Mouse (Mus musculus) intestine, postnatal 0 days (tissue): ENCODE measurements at regions not wholly inside any gene's neighbourhood (a gene's known extent, or its start where the extent isn't known, plus 50 kb on each side); places are given as distances from the start of the nearest gene placed in this dataset.

Experiments
- ATAC-seq: fragments of 200-750 bp; cut with Nextera tagmentation; 2 replicates; pipeline ENCODE4 v1.8.0; 2017; ENCODE audit warnings: mild to moderate bottlenecking, moderate TSS enrichment, moderate library complexity
- H3K27ac ChIP-seq: fragments of 300-500 bp; sonication (generic); 2 replicates; pipeline ENCODE4 v1.5.1; 2014; ENCODE audit warnings: mild to moderate bottlenecking, low read depth, low read length, moderate library complexity
- H3K27me3 ChIP-seq: fragments of 300-500 bp; sonication (generic); replicated peaks from 2 replicates; pipeline ENCODE4 v1.6.1; 2014; ENCODE audit warnings: low read length, mixed read lengths; ENCODE audit not compliant: control insufficient read depth, insufficient read depth
- H3K36me3 ChIP-seq: fragments of 300-500 bp; sonication (generic); 2 replicates; pipeline ENCODE4 v1.6.1; 2014; ENCODE audit warnings: mild to moderate bottlenecking, moderate library complexity; ENCODE audit not compliant: control insufficient read depth, insufficient read depth
- H3K4me1 ChIP-seq: fragments of 300-500 bp; sonication (generic); replicated peaks from 2 replicates; pipeline ENCODE4 v1.6.1; 2014; ENCODE audit warnings: antibody characterized with exemption, low read length, mixed read lengths; ENCODE audit not compliant: control insufficient read depth, insufficient read depth
- H3K4me2 ChIP-seq: fragments of 300-500 bp; sonication (generic); replicated peaks from 2 replicates; pipeline ENCODE4 v1.6.1; 2014; ENCODE audit warnings: low read depth, mild to moderate bottlenecking, moderate library complexity
- H3K4me3 ChIP-seq: fragments of 300-500 bp; sonication (generic); 2 replicates; pipeline ENCODE4 v1.5.1; 2014; ENCODE audit warnings: low read depth, low read length
- H3K9ac ChIP-seq: fragments of 300-500 bp; sonication (generic); 2 replicates; pipeline ENCODE4 v1.6.1; 2014; ENCODE audit warnings: mild to moderate bottlenecking, low read depth, low read length
- H3K9me3 ChIP-seq: fragments of 300-500 bp; sonication (generic); 2 replicates; pipeline ENCODE4 v1.6.1; 2016; ENCODE audit warnings: mixed run types; ENCODE audit not compliant: control insufficient read depth
- CTCF ChIP-seq: sonication (generic); IDR thresholded peaks from 2 replicates; pipeline ENCODE4 v1.5.1; 2016; ENCODE audit warnings: low read depth, mild to moderate bottlenecking, control low read depth, antibody characterized with exemption, moderate library complexity
- WGBS: fragments of 180-500 bp; shearing (Covaris S2); extraction: QIAGEN DNeasy Blood & Tissue Kit; methylation state at CpG from one replicate; pipeline ENCODE4 v1.1.7; 2014; 5-methylcytosine and 5-hydroxymethylcytosine counted together

GRCm38 (mm10) chr8:126757951-126758757 lies 164.4 kb upstream of the Irf2bp2 start:
- Histone ChIP-seq H3K4me3 (no peak overlapping the region), H3K27ac (no peak overlapping the region; the same call in 1 of the 2 replicates), H3K36me3 (no peaks in the 10 kb centered on the region), H3K9ac (no peak overlapping the region), H3K9me3 (no peaks in the 10 kb centered on the region), H3K27me3 (no peaks in the 10 kb centered on the region), H3K4me1 (peaks cover 3% of the 10 kb centered on the region; the same call in 1 of the 2 replicates), H3K4me2 (no peak overlapping the region)
- peak; percentile 62 for TF ChIP-seq CTCF
- WGBS, result 64% methylated on average over 12 of the region's 12 CpGs
- peak; percentile 39; the same call in 1 of the 2 replicates for ATAC-seq

- Histone ChIP-seq H3K27ac (no peak overlapping the region), H3K9me3 (no peaks in the 10 kb centered on the region), H3K4me2 (no peak overlapping the region), H3K36me3 (no peaks in the 10 kb centered on the region), H3K4me3 (no peak overlapping the region), H3K9ac (no peak overlapping the region), H3K4me1 (peaks cover 3% of the 10 kb centered on the region; the same call in 1 of the 2 replicates), H3K27me3 (no peaks in the 10 kb centered on the region)
- ATAC-seq, result no peak
- WGBS, result 75% methylated on average over 8 of the region's 8 CpGs
- no peak for TF ChIP-seq CTCF
These were observed 162.7 kb upstream of the Irf2bp2 start for GRCm38 (mm10) chr8:126756300-126757097.

GRCm38 (mm10) chr8:126755669-126756068 lies 161.9 kb upstream of the Irf2bp2 start:
- no peak for ATAC-seq
- 92% methylated on average over 5 of the region's 5 CpGs for WGBS
- no peak for TF ChIP-seq CTCF

GRCm38 (mm10) chr8:126754361-126754809 lies 160.6 kb upstream of the Irf2bp2 start:
- Histone ChIP-seq H3K27ac (no peak overlapping the region; the same call in 1 of the 2 replicates), H3K27me3 (no peaks in the 10 kb centered on the region), H3K4me2 (no peak overlapping the region), H3K9ac (no peak overlapping the region), H3K36me3 (no peaks in the 10 kb centered on the region), H3K9me3 (no peaks in the 10 kb centered on the region), H3K4me3 (no peak overlapping the region), H3K4me1 (peaks cover 3% of the 10 kb centered on the region)
- no peak for TF ChIP-seq CTCF
- ATAC-seq, result peak; percentile 46; the same call in 1 of the 2 replicates
- 75% methylated on average over 8 of the region's 8 CpGs for WGBS

More at GRCm38 (mm10) chr8:126755669-126756068, 161.9 kb upstream of the Irf2bp2 start:
- no peak overlapping the region for H3K4me3 ChIP-seq
- no peak overlapping the region for H3K4me2 ChIP-seq
- H3K9ac ChIP-seq, result no peak overlapping the region
- no peaks in the 10 kb centered on the region for H3K36me3 ChIP-seq
- H3K9me3 ChIP-seq, result no peaks in the 10 kb centered on the region
- no peaks in the 10 kb centered on the region for H3K27me3 ChIP-seq
- no peak overlapping the region for H3K27ac ChIP-seq
- peaks cover 3% of the 10 kb centered on the region; the same call in 1 of the 2 replicates for H3K4me1 ChIP-seq

GRCm38 (mm10) chr8:126753059-126753855 lies 159.5 kb upstream of the Irf2bp2 start:
- 74% methylated on average over 4 of the region's 4 CpGs for WGBS
- H3K9me3 ChIP-seq, result no peaks in the 10 kb centered on the region

More at GRCm38 (mm10) chr8:126753059-126753855, 159.5 kb upstream of the Irf2bp2 start:
- no peak for TF ChIP-seq CTCF
- no peak overlapping the region for H3K27ac ChIP-seq
- no peak for ATAC-seq
- no peak overlapping the region for H3K4me2 ChIP-seq
- H3K4me3 ChIP-seq, result no peak overlapping the region
- H3K9ac ChIP-seq, result no peak overlapping the region
- H3K36me3 ChIP-seq, result no peaks in the 10 kb centered on the region
- no peaks in the 10 kb centered on the region for H3K27me3 ChIP-seq
- H3K4me1 ChIP-seq, result peaks cover 3% of the 10 kb centered on the region
